Mouse (Mus musculus) testis, postnatal 10 days (tissue): ENCODE data around the gene Arl5c.

Source experiments
- DNase-seq: peaks from one replicate; pipeline ENCODE4 v3.0.0; 2021; ENCODE audit warnings: low spot score

Arl5c gene

DNA sequence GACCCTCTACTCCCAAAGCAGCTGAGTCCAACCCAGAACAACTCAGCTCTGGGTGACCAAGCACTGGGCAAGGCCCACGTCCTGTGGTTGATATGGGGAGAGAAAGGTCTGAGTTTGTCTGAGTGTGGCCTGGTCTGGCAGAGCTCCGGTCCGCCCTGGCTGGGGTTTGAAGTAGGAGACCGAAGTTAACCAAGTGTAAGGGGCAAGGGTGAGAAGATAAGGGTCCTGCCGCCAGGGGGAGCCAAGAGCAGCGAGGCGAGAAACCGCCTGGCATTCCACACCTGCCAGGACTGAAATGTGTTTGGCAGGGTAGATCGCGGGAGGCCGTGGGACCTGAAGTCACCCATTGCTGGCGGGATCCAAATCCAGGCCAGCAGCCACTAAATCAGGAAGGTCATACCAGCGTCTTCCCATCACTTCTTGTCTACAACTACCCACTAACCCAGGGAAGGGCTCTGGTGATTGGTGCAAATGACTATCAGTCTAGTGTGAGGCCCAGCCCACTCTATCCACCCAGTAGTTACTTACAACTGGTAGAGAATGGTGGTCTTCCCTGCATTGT, 1.4 kb downstream of the Arl5c start:
- DNase-seq = peak; percentile 86

DNA sequence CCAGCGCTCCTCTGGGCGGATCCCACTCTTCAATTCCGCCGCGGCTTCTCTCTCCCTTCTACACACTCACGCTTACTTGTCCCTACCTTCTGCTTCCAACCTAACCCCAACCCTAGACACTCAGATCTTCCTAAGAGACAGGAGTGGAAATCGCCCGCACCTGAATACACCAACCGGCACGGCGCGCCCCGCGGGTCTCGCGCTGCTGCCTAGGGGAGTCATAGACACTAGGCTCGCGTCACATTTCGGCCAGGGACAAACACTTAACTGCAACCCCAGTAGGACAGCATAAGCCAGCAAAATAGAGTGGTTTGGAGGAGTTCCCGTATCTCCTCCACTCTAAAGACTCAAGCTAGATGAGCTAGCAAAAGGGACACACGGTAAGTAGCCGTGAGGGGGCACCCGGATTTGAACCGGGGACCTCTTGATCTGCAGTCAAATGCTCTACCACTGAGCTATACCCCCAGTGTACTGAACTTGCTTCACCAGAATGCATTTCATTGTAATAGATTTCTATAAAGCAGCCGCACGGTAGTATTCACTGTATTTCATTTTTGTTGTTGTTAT, 7.4 kb downstream of the Arl5c start:
- peak; percentile 84 for DNase-seq

DNA sequence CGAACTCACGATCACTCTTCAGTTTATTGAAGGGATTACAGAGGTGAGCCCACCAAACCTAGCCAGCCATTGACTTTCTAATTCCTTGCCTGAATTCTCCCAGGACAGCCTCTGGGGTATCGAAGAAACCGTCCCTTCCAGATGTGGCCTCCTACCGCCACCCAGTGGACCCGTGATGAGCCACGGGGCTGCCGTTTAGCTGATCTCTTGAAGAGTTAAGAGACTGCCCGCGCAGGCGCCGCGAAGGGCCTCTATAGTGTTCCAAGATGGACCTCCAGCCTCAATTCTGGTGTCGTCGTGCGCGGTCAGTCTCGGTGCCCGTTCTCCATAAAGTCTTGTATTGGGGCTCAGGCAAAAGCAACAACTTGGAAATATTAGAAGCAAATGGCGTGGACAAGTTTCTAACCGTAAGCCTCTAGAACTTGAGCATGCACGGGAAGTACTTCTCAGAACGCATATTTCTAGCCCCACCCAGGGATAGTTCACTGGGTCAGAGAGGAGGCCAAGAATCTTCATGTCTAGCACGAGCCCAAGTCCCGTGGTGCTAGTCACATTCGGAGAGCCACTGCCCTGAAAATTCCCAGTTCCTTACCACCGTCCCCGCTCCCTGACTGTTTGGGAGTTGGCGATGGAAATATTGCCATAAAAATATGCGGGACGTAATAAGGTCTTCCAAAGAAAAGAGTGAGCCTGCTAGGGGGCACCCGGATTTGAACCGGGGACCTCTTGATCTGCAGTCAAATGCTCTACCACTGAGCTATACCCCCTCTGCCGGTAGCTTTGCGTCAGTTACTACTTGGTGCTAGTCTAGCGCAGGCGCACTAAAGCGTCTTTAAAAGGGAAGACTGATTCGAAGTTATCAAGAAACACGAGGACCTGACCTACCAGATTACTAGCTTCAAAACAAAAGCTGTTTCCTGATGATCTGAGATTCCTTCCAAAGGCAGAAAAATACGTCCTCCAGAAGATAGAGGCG, 8.1 kb downstream of the Arl5c start:
- peak; percentile 94 for DNase-seq

DNA sequence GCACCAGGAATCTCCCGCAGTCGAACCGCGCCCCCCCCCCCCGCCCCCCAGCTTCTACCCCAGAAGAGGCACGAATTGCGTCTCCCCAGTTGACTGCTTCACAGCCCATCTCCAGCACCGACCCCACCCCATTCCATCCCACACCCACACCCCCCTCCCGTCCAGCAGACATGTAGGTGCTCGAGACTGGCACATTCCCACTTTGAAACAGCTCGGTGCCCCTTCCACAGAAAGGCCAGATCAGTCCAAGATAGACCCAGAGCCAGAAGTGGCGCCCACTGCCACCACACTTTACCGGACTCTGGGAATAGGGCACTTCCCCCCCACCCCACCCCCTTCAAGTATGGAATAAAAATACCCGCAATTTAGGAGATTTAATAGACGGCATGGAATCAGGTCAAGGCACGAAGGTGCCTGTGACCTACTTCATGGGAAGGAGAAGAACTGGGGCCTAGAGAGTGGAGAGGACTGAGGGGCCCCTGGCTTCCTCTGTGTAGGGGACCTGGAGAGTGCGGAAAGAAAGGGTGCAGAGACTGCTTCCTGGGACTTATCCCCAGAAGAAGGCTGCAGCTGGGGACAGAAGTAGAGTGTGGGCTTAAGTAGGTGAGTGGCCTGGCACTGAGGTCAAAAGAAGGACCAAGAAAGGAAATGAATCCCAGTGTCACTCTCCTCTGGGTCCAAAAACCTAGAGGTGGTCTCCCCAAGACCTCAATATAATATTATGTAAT, 9.1 kb downstream of the Arl5c start:
- DNase-seq = no peak

DNA sequence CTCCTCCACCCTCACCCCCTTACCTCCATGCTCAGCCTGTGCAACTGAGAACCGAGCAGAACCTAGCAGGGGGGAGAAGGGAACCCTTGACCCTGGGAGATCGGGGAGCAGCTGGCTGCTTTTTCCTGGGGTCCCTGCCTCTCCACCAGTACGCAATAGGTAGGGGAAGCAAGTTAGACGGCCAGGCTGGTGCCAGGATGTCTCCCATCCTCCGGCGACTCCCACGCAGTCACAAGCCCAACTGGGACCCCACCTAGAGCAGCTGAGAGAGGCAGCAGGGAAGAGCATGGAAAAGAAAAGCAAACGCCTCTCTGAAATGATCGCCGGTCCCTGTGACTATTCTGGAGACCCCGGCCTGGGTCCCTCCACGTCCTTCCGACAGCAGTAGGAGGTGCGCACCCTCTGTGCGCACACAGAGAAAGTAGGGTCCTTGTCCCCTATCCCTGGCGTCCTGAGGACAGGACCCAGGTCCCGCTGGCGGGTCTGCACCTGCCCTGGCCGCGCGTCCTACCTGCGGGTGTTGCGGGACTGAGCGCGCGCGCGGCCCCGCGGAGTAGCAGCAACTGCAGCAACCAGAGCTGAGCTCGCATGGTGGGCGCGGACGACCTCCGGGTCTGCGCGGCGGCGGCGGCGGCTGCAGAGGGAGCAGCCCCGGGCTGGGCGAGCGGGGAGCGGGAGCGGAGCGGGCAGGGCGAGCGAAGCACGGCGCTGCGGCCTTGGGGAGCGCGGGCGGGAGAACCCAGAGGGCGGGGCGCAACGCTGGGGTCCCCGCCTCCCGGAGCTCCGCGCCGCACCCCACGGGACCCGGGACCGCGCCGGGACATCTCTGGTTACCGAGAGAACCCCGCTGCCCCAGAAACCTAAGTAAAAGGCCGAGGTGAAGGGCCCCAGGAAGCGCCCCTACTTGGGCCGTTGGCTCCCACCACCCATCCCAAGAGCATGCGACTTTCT, 10.0 kb downstream of the Arl5c start, which contains the start of gene Plxdc1:
Gene Plxdc1 (minus strand): TSS at position 718 of the 951 bp plus-strand sequence.
- peak; percentile 75 for DNase-seq

DNA sequence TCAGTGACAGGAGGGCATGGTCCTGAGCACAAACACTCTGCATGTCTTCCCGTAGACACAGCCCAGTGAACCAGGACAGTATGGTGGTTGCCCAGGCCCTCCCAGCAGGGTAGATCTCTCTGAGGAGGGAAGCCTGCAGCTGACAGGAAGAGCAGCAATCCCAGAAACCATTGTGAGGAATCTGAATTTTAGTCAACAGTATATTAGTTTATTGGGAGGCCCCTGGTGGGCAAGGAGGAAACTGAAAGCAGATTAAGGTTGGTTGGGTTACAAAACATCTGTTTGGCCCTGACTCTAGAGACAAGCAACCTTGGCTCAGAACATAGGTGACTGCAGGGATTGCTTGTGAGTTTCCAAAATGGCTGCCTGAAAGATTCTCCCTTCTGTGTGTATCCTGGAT, 12.0 kb downstream of the Arl5c start:
- DNase-seq = no peak

DNA sequence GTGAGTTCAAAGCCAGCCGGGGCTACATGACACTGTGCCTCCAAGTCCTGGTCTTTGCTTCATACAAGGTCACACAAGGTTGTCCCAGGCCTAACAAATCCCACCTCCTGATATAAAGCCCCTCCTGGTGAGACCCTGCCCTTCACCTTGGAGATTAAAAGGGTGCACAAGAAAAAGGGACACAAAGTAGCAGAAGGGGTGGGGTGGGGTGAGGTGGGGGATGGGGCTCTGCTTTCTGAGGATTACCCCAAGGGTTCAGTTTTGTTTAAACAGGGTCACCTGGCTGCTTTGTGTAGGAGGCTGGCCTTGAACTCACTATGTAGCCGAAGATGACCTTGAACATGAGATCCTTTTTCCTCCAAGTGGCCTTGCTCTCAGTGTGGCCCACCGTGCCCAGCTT, 12.5 kb downstream of the Arl5c start:
- DNase-seq = no peak

DNA sequence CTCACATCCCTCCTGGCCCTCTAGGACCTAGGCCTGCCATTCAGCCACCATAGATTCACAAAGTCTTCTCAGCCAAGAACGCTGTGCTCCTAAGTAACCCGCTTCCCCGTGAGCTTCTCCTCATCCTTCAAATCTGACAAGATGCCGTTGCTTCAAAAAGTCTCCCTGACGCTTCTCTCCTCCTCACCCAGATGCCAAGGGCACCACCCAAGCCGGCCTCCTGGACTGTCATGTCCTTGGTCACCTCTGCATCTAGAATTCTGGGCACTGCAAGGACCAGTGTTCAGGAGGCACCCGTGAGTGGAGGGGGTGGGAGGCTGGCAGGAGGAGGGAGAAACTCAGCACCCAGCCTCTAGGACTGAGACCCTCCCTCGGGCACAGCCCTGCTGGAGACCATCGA, 13.3 kb downstream of the Arl5c start:
- DNase-seq = no peak

DNA sequence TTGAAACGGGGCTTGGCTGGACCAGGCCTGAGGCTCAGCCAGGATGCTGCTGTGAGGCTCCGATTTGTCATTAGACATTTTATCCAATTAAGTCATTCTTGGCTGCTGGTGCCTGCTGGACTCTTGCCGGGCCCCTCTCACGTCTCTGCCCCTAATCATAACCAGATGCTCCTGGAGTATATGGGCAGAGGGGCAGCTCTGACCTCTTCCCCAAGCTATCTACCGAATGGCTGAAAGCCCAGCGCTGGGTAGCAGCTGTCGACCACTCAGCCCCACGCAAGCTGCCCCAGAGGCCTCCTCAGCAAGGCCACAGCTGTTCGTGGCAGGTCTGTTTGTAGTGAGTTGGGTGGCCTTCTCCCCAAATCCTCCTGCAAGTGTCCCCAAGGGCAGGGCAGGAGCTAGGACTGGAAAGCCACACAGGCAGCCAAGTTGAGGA, 15.4 kb downstream of the Arl5c start:
- peak; percentile 49 for DNase-seq

DNA sequence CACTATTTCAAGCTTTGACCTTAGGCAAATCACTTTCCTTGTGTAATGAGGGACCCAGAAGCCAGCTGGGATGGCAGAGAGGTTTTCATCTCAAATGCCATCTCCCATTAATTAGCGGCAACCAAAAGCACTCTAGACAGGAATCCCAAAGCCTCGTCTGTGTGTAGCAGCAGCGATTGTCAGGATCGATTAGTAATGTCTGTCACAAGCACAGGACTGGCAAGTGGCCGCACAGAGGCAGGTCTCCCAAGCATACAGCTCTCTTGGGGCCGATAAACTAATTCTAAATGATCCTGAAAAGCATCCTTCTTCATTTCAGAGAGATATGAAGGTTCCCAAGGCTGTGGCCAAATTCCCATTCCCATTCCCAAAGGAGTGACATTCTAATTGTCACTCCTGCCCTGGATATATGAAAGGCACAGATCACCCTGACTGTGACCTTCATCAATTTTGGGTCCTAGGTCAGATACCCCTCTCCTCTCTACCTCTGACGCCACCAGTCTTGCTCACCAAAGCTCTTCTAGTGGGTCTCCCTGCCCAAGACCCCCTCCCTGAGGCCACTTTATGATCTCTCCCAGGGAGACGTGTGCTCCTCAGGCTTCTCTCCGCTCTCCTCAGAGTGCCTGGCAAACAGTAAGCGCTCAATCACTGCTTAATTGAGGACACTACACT, 16.0 kb downstream of the Arl5c start:
- DNase-seq = no peak

DNA sequence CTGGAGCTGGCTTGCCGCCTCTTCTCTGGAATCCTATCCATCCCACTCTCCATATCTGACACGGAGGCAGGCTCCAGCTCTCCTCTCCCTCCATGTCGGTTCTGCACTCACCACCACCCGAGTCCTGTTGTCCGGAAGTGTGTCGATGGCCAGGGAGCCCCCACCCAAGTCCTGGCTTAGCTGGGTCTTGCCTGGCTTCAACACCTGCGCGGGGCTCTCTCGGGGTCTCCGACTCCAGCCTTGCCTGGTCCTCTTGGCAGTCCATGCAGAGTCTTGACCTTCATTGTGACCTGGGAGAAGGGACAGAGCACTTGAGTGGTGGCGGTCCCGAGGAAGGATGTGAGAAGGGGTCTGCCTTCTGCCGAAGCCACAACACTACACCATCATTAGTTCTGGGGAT, 17.6 kb downstream of the Arl5c start:
- no peak for DNase-seq

DNA sequence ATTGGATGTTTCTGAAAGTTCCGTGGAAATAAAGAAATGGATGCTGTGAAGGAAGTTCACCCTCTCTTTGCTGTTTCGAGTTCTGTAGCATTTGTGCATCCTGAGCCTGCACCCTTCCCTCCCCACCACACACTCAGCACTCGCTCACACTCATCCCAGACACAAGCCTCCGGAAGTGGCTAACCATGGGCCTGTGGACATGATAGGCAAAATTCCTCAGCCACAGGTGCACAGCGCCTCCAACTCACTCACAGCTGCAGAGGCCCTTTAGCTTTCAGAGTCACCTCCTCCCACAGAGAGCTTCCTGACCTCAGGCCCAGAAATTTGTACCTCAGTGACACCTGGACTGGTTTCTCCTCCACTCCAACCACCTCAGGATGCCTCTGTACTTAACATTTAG, 18.2 kb downstream of the Arl5c start:
- no peak for DNase-seq

DNA sequence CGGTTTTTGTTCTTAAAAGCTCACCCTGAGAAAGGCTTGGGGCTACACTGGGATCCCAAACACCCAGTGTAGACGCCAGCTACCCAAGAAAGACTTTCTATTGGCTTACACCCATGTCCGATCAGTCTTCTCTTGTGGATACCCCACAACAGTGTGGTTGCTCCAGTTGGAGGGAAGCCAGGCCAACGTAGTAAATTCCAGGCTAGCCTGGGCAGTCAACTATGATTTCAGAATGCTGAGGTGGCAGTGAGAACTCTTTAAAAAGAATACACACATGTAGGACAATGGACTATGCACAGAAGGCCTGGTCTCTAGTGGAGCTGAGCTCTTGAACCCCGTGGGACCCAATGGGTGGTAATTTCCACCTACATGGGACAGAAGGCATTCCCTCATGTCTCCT, 21.2 kb downstream of the Arl5c start:
- no peak for DNase-seq

DNA sequence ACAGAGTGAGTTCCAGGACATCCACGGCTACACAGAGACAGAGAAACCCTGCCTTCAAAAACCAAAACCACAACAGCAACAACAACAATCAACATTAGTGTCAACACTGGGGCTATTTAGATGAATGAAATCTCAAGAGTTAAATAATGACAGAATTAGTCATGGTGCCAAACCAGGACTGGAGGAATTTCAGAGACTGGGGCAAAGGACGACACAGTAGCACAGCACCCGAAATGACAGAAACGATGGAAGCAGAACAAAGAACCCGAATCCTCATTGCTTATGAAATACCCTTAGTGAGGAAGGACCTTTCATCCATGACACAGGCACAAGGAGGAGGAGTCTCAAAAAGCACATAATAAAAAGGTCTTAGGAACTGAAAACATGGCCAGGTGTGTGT, 21.8 kb downstream of the Arl5c start:
- no peak for DNase-seq

DNA sequence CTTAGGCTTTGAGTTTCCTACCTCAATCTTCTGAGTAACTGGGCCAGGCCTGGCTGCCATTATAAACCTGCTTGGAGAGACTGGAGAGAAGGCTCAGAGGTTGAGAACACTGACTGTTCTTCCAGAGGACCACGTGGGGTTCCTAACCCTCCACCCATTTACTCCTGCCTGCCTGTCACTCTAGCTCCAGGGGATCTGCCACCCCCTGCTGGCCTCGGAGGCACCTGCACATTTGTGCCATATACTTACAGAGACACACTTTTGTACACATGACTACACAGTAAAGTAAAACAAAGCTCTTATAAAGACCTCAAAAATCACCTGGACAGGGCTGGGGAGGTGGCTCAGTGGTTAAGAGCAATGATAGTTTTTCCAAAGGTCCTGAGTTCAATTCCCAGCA, 23.5 kb downstream of the Arl5c start:
- DNase-seq = no peak

DNA sequence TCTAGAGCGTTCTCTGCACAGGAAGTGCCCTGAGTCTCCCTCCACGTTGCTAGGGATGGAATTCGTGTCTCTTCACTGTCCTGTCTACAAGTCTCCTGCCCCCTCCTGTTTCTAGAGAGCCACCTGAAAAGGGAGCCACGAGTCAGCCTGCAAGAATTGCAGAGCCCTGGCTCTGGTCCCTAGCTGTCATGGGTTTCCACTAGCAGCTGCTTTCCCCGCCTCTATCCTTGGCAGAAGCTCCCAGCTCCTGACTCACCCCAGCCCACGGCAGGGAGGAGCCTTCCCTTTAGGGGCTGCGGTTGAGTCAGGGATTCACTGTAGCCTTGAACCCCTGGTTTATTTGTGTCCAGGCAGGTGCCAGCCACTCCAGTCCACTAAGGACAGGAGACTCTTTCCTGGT, 24.7 kb downstream of the Arl5c start:
- DNase-seq = peak; percentile 69

DNA sequence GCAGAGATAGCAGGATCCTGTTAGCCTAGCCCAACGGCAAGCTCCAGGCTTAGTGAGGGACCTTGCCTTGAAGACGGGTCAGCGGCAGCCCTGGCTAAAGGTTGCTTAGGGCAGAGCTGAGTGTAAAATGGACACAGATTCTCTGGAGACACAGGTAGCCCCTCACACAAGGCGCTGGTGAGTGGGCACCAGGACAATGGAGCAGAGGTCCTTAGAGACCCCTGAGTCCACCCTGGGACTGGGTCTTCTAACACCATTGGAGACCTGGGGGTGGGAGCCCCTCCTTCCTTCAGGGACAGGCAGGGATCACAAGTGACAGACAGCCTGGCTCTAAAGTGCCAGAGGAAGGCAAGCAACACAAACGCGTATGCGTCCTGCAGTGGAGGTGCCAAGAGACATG, 25.2 kb downstream of the Arl5c start:
- no peak for DNase-seq

DNA sequence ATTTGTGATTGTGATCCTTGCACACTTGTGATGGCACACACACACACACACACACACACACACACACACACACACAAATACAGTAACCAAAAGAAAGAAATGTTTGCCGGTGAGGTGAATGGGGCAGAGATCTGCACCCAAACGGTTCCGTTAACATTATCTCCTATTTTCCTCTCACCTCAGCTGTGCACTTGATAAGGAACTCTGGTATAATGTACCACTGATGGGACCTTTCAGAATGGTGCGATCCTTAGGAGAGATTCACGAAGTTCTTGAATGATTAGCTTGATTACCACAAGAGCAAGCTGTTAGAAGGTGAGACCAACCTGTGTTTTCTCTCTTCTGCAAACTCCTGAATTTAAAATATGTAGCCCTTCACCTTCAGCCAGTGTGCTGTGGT, 27.6 kb downstream of the Arl5c start:
- no peak for DNase-seq

DNA sequence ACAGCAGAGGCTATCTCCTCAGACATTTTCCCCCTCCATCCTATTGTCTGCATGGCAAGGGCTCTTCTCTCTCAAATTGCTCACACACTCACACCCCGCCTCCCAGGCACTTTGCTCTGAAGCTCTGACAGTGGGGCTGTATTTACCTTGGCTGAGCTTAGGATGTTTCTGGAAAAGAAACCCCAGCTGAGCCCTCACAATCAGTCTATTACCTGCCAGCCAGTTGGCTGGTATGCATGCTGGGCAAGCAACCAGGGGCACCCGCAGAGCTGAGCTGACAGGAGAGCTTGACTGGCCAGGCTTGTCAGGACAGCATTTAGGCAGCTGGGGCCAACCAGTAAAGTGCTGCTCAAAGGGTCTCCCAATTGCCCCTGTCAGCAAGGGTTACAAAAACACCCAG, 28.9 kb downstream of the Arl5c start:
- no peak for DNase-seq

DNA sequence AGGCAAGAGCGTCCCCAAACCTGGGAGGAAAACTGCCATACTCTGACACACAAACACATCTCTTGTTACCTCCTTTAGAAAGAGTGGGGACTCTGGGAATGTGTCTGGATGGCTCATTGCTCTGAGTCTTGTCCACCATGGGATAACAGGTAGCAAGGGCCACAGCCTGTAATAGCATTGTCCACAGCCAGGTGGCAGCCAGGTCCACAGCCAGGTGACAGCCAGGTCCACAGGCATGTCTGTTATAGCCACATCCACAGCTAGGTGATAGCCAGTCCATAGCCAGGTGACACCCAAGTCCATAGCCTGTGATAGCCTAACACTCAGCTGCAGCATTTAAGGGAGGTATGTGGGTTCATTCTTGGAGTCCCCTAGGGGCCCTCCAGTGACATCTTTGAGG, 35.1 kb downstream of the Arl5c start:
- no peak for DNase-seq

DNA sequence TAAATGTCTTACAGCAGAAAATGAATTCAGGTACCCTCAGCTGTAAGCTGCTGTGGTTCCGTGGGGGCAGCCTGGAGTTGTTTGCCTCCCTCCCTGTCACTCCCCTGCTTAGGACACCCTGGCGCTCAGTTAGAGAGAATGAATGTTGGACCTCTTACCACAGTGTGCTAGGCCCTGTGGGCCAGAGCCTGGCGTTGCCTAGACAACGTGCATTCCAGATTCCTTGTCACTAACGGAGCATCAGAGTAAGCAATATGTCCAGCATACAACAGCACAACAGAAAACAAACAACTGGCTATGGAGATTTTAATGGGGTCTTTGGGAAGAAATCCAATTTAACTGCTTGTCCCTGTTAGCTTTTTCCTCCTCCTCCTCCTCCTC, 36.7 kb downstream of the Arl5c start:
- DNase-seq = no peak
